Comparison of ENCODE assay signal across 16 mouse cellular contexts in genomic region chr6:10181590-10182183, GRCm38 (mm10).
DNase-seq lines count a peak whose midpoint lies in the region; ATAC-seq lines count a peak whose summit lies in the region.
"Had no signal": no experiment of that assay in that cellular context is flagged by ENCODE, and none has a peak within 500 bp of the region (broad histone marks: within the 10 kb centered on the region; RNA-seq: fewer than 3 reads in every experiment).

No protein-coding gene starts in this region.

- WGBS in forebrain, embryonic 11.5 days = 76% methylated on average over 7 of the region's 7 CpGs
- WGBS in forebrain, embryonic 10.5 days = 88% methylated on average over 7 of the region's 7 CpGs
- WGBS in hindbrain, embryonic 16.5 days = 62% methylated on average over 7 of the region's 7 CpGs
- WGBS in midbrain, embryonic 13.5 days = 64% methylated on average over 7 of the region's 7 CpGs
- 76% methylated on average over 7 of the region's 7 CpGs for WGBS in heart, embryonic 11.5 days (ENCODE audit: insufficient replicate concordance)

- H3K27ac ChIP-seq in forebrain, embryonic 11.5 days (ENCODE audit: low read depth, low read length) = no peak overlapping the region
- no peak overlapping the region for H3K27ac ChIP-seq in forebrain, embryonic 10.5 days
- H3K27ac ChIP-seq in hindbrain, embryonic 16.5 days (ENCODE audit: low read depth, low read length) = no peak overlapping the region
- H3K27ac ChIP-seq in midbrain, embryonic 13.5 days = no peak overlapping the region
- H3K27ac ChIP-seq in heart, embryonic 11.5 days (ENCODE audit: low read depth, low read length) = no peak overlapping the region
- H3K27ac ChIP-seq: intestine, embryonic 15.5 days had no signal

- no peaks in the 10 kb centered on the region for H3K9me3 ChIP-seq in forebrain, embryonic 11.5 days (ENCODE audit: control insufficient read depth, low read length)
- H3K9me3 ChIP-seq in forebrain, embryonic 10.5 days = no peaks in the 10 kb centered on the region
- H3K9me3 ChIP-seq in hindbrain, embryonic 16.5 days (ENCODE audit: control insufficient read depth, low read length) = no peaks in the 10 kb centered on the region
- H3K9me3 ChIP-seq in midbrain, embryonic 13.5 days = no peaks in the 10 kb centered on the region
- no peaks in the 10 kb centered on the region for H3K9me3 ChIP-seq in heart, embryonic 11.5 days (replicated peaks; ENCODE audit: control insufficient read depth, low read length)
- H3K9me3 ChIP-seq: intestine, embryonic 15.5 days had no signal

- H3K27me3 ChIP-seq in forebrain, embryonic 11.5 days (ENCODE audit: control insufficient read depth, insufficient read depth, low read length) = no peaks in the 10 kb centered on the region
- no peaks in the 10 kb centered on the region for H3K27me3 ChIP-seq in forebrain, embryonic 10.5 days (ENCODE audit: poor library complexity, severe bottlenecking)
- no peaks in the 10 kb centered on the region for H3K27me3 ChIP-seq in hindbrain, embryonic 16.5 days (replicated peaks; ENCODE audit: control insufficient read depth, insufficient read depth, low read length)
- no peaks in the 10 kb centered on the region for H3K27me3 ChIP-seq in midbrain, embryonic 13.5 days
- no peaks in the 10 kb centered on the region for H3K27me3 ChIP-seq in heart, embryonic 11.5 days (ENCODE audit: control insufficient read depth, insufficient read depth, low read length)
- H3K27me3 ChIP-seq: CH12.LX; intestine, embryonic 15.5 days had no signal

- H3K9ac ChIP-seq in forebrain, embryonic 11.5 days (ENCODE audit: low read length) = no peak overlapping the region
- H3K9ac ChIP-seq in hindbrain, embryonic 16.5 days (ENCODE audit: low read depth, low read length) = no peak overlapping the region
- H3K9ac ChIP-seq in midbrain, embryonic 13.5 days (replicated peaks) = no peak overlapping the region
- no peak overlapping the region for H3K9ac ChIP-seq in heart, embryonic 11.5 days (ENCODE audit: low read depth, low read length)
- H3K9ac ChIP-seq: intestine, embryonic 15.5 days had no signal

- H3K4me1 ChIP-seq in forebrain, embryonic 11.5 days (replicated peaks; ENCODE audit: control insufficient read depth, insufficient read depth, low read length) = no peaks in the 10 kb centered on the region
- H3K4me1 ChIP-seq in forebrain, embryonic 10.5 days = no peaks in the 10 kb centered on the region
- no peaks in the 10 kb centered on the region for H3K4me1 ChIP-seq in hindbrain, embryonic 16.5 days (ENCODE audit: control insufficient read depth, insufficient read depth, low read depth, low read length)
- H3K4me1 ChIP-seq in midbrain, embryonic 13.5 days (replicated peaks) = no peaks in the 10 kb centered on the region
- H3K4me1 ChIP-seq in heart, embryonic 11.5 days (ENCODE audit: control insufficient read depth, insufficient read depth, low read length) = no peaks in the 10 kb centered on the region
- H3K4me1 ChIP-seq: intestine, embryonic 15.5 days had no signal

- H3K36me3 ChIP-seq in forebrain, embryonic 11.5 days (ENCODE audit: control insufficient read depth, insufficient read depth, low read length) = no peaks in the 10 kb centered on the region
- no peaks in the 10 kb centered on the region for H3K36me3 ChIP-seq in forebrain, embryonic 10.5 days (replicated peaks)
- H3K36me3 ChIP-seq in hindbrain, embryonic 16.5 days (ENCODE audit: control insufficient read depth, insufficient read depth, low read length) = no peaks in the 10 kb centered on the region
- H3K36me3 ChIP-seq in midbrain, embryonic 13.5 days = no peaks in the 10 kb centered on the region
- no peaks in the 10 kb centered on the region for H3K36me3 ChIP-seq in heart, embryonic 11.5 days (ENCODE audit: control insufficient read depth, insufficient read depth, low read length)
- H3K36me3 ChIP-seq: intestine, embryonic 15.5 days had no signal

- H3K4me3 ChIP-seq in forebrain, embryonic 11.5 days (ENCODE audit: low read depth, low read length) = no peak overlapping the region
- H3K4me3 ChIP-seq in forebrain, embryonic 10.5 days = no peak overlapping the region
- H3K4me3 ChIP-seq in hindbrain, embryonic 16.5 days (ENCODE audit: low read length) = no peak overlapping the region
- H3K4me3 ChIP-seq in midbrain, embryonic 13.5 days (replicated peaks) = no peak overlapping the region
- no peak overlapping the region for H3K4me3 ChIP-seq in heart, embryonic 11.5 days (ENCODE audit: low read depth, low read length)
- H3K4me3 ChIP-seq: intestine, embryonic 15.5 days had no signal

- ATAC-seq in forebrain, embryonic 11.5 days (replicated peaks; ENCODE audit: low FRiP score) = peak; percentile 72
- peak; percentile 90 for ATAC-seq in hindbrain, embryonic 16.5 days
- peak; percentile 86 for ATAC-seq in midbrain, embryonic 13.5 days
- ATAC-seq in heart, embryonic 11.5 days (replicated peaks; ENCODE audit: insufficient number of reproducible peaks, low FRiP score, low TSS enrichment) = no peak
- ATAC-seq: intestine, embryonic 15.5 days had no signal

- DNase-seq in forebrain, embryonic 11.5 days (ENCODE audit: low spot score) = no peak
- DNase-seq in forebrain, embryonic 10.5 days (ENCODE audit: extremely low spot score, low spot score) = no peak
- DNase-seq in brain, adult 2 months (ENCODE audit: low read depth, low spot score) = peak; percentile 17
- no peak for DNase-seq in heart, adult 9 months (ENCODE audit: low spot score in 2 of 2)
- no peak for DNase-seq in gastrocnemius, postnatal 25 days
- DNase-seq: cerebellum, adult 18-20 months; heart, adult 11 months; liver; lung, adult 2 months; lung, postnatal 4 days; right cerebral cortex, adult 18-20 months had no signal

- no peak overlapping the region for H3K4me2 ChIP-seq in forebrain, embryonic 11.5 days (ENCODE audit: low read depth, low read length, severe bottlenecking)
- H3K4me2 ChIP-seq in hindbrain, embryonic 16.5 days (ENCODE audit: low read length) = no peak overlapping the region
- no peak overlapping the region for H3K4me2 ChIP-seq in midbrain, embryonic 13.5 days (replicated peaks)
- H3K4me2 ChIP-seq in heart, embryonic 11.5 days = no peak overlapping the region
- H3K4me2 ChIP-seq: intestine, embryonic 15.5 days had no signal
